ENCODE assay signal across 14 mouse cellular contexts in genomic region chr7:112840351-112840750, GRCm38 (mm10).
A peak's percentile ranks its signal among the peaks of the same experiment; 100 is the strongest.
DNase-seq lines count a peak whose midpoint lies in the region; ATAC-seq and TF ChIP-seq lines count a peak whose summit lies in the region.
"Had no signal": no experiment of that assay in that cellular context is flagged by ENCODE, and none has a peak within 500 bp of the region (broad histone marks: within the 10 kb centered on the region; RNA-seq: fewer than 3 reads in every experiment).

No protein-coding gene starts in this region.

- TF ChIP-seq CTCF in brain, embryonic 14.5 days (IDR thresholded peaks at IDR 0.05; ENCODE audit: borderline replicate concordance, extremely low read depth, insufficient read depth, insufficient read length): no peak
- TF ChIP-seq CTCF in hindbrain, postnatal 0 days (IDR thresholded peaks at IDR 0.05; ENCODE audit: low read depth): no peak

- H3K4me2 ChIP-seq in forebrain, embryonic 11.5 days (ENCODE audit: low read depth, low read length, severe bottlenecking): 0 out of 2 replicates have a peak overlapping the region, but pooled peaks have one; percentile 9
- H3K4me2 ChIP-seq in hindbrain, postnatal 0 days (ENCODE audit: low read depth, low read length): no peak overlapping the region
- peak overlapping the region; percentile 42; the same call in 1 of the 2 replicates for H3K4me2 ChIP-seq in midbrain, embryonic 12.5 days (replicated peaks)
- H3K4me2 ChIP-seq: limb, embryonic 15.5 days had no signal

- H3K4me1 ChIP-seq in forebrain, embryonic 11.5 days (replicated peaks; ENCODE audit: control insufficient read depth, insufficient read depth, low read length): peaks cover 18% of the 10 kb centered on the region
- no peaks in the 10 kb centered on the region; the same call in 1 of the 2 replicates for H3K4me1 ChIP-seq in hindbrain, postnatal 0 days (ENCODE audit: insufficient read depth, low read length)
- H3K4me1 ChIP-seq in midbrain, embryonic 12.5 days: peaks cover 37% of the 10 kb centered on the region

- H3K4me3 ChIP-seq in forebrain, embryonic 11.5 days (ENCODE audit: low read depth, low read length): no peak overlapping the region
- no peak overlapping the region for H3K4me3 ChIP-seq in hindbrain, postnatal 0 days (ENCODE audit: low read length)
- H3K4me3 ChIP-seq in midbrain, embryonic 12.5 days: no peak overlapping the region
- H3K4me3 ChIP-seq: limb, embryonic 15.5 days had no signal

- H3K9ac ChIP-seq in forebrain, embryonic 11.5 days (ENCODE audit: low read length): no peak overlapping the region; the same call in 1 of the 2 replicates
- H3K9ac ChIP-seq in hindbrain, postnatal 0 days (replicated peaks; ENCODE audit: low read length): 0 out of 2 replicates have a peak overlapping the region, but pooled peaks have one; percentile 6
- H3K9ac ChIP-seq in midbrain, embryonic 12.5 days (replicated peaks): no peak overlapping the region
- H3K9ac ChIP-seq: limb, embryonic 15.5 days had no signal

- 16% methylated on average over 7 of the region's 7 CpGs for WGBS in forebrain, embryonic 11.5 days
- WGBS in hindbrain, postnatal 0 days: 20% methylated on average over 7 of the region's 7 CpGs
- WGBS in midbrain, embryonic 12.5 days: 11% methylated on average over 7 of the region's 7 CpGs

- no peak for TF ChIP-seq POLR2A in brain, embryonic 14.5 days (IDR thresholded peaks at IDR 0.05; ENCODE audit: borderline replicate concordance, extremely low read depth, insufficient read depth, insufficient read length, poor library complexity, severe bottlenecking)

- peak overlapping the region; percentile 81 for H3K27ac ChIP-seq in forebrain, embryonic 11.5 days (ENCODE audit: low read depth, low read length)
- H3K27ac ChIP-seq in hindbrain, postnatal 0 days: peak overlapping the region; percentile 74
- peak overlapping the region; percentile 69 for H3K27ac ChIP-seq in midbrain, embryonic 12.5 days (replicated peaks)
- H3K27ac ChIP-seq: limb, embryonic 15.5 days; macrophage had no signal

- peaks cover 3% of the 10 kb centered on the region; the same call in 1 of the 2 replicates for H3K9me3 ChIP-seq in forebrain, embryonic 11.5 days (ENCODE audit: control insufficient read depth, low read length)
- H3K9me3 ChIP-seq in hindbrain, postnatal 0 days (ENCODE audit: low read length): no peaks in the 10 kb centered on the region
- 0 out of 2 replicates have a peak, but pooled peaks cover 4% of the 10 kb centered on the region for H3K9me3 ChIP-seq in midbrain, embryonic 12.5 days
- H3K9me3 ChIP-seq: limb, embryonic 15.5 days had no signal

- H3K27me3 ChIP-seq in forebrain, embryonic 11.5 days (ENCODE audit: control insufficient read depth, insufficient read depth, low read length): no peaks in the 10 kb centered on the region
- H3K27me3 ChIP-seq in hindbrain, postnatal 0 days (ENCODE audit: insufficient read depth, low read length): no peaks in the 10 kb centered on the region
- peaks cover 4% of the 10 kb centered on the region; the same call in 1 of the 2 replicates for H3K27me3 ChIP-seq in midbrain, embryonic 12.5 days
- H3K27me3 ChIP-seq: limb, embryonic 15.5 days had no signal

- ATAC-seq in forebrain, embryonic 11.5 days (replicated peaks; ENCODE audit: low FRiP score): no peak
- ATAC-seq in hindbrain, postnatal 0 days: no peak
- ATAC-seq in midbrain, embryonic 12.5 days (ENCODE audit: low FRiP score, low read depth): no peak

- peak; percentile 70 for DNase-seq in brain, embryonic 14.5 days (ENCODE audit: low read depth)
- DNase-seq in forebrain, embryonic 11.5 days (ENCODE audit: low spot score): no peak
- peak; percentile 60 for DNase-seq in hindbrain, postnatal 0 days (ENCODE audit: low spot score)
- DNase-seq in urinary bladder, postnatal 4 days (ENCODE audit: low spot score in 2 of 2): no peak
- DNase-seq in thymus, postnatal 4 days: no peak
- DNase-seq in B cell, adult 2 months: no peak
- no peak for DNase-seq in spleen, postnatal 14 days (ENCODE audit: low spot score in 2 of 2)
- DNase-seq: adrenal gland, postnatal 10 days; gastrocnemius, postnatal 14 days; heart, postnatal 14 days; thymus, postnatal 14 days had no signal

- H3K36me3 ChIP-seq in forebrain, embryonic 11.5 days (ENCODE audit: control insufficient read depth, insufficient read depth, low read length): no peaks in the 10 kb centered on the region
- no peaks in the 10 kb centered on the region for H3K36me3 ChIP-seq in hindbrain, postnatal 0 days (ENCODE audit: insufficient read depth, low read length)
- H3K36me3 ChIP-seq in midbrain, embryonic 12.5 days: no peaks in the 10 kb centered on the region

Comparison
In these comparisons a context has a peak if more than half of its experiments do, and no peak if none do; other contexts are left out.
1. DNase-seq: peak in brain, embryonic 14.5 days (single experiment) and hindbrain, postnatal 0 days (single experiment); none in forebrain, embryonic 11.5 days (single experiment), urinary bladder, postnatal 4 days (0 of 2), thymus, postnatal 4 days (single experiment), B cell, adult 2 months (0 of 2) and spleen, postnatal 14 days (0 of 2).
2. Peak in every context shown above with its lines, with median percentiles within 50 percentile points of each other: H3K27ac ChIP-seq.